Mouse (Mus musculus): Measurements from ENCODE around the gene Lrrc18.

DNA sequence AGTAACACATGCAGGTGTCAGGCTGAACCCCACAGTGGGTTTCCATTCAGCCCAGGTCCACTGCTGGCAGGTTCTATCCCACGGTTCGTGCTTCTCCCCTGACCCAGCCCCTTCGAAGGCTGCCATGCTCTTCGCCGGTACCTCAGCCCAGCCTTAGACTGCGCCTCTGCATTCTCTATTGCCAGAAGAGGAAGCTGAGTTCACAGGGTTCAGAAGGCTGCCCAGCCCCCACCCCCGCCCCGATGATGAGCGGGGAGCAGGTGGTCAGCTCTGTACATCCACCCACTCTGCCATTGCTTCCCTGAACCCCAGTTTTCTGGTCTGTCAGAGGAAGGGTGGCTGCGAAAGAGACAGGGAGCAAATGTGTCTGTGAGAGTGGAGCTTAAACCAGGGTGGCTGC, 8.3 kb downstream of the Lrrc18 start:
- TF ChIP-seq CTCF (IDR thresholded peaks at IDR 0.05; ENCODE audit: extremely low read depth, insufficient read length, insufficient replicate concordance, low read depth, low read length) (no peak), POLR2A (IDR thresholded peaks at IDR 0.05; ENCODE audit: low read depth, low read length) (no peak)
